Mouse (Mus musculus) thymus, postnatal 10 days (tissue): ENCODE data around the gene Nav3.

ENCODE experiments used
- DNase-seq, 2 experiments: peaks; one replicate each; pipeline ENCODE4 v3.0.0; 2021; ENCODE audit warnings: low spot score in 2 of 2

Nav3 gene

GRCm38 (mm10) chr10:110455838-110456493 is at the start of gene Nav3:
Gene Nav3 (minus strand): TSS chr10:110456204.
- DNase-seq, result peak in 1 of 2 experiments; percentile 3

- no peak for DNase-seq
Measured at GRCm38 (mm10) chr10:110485306-110485705, 29.3 kb upstream of the Nav3 start.

GRCm38 (mm10) chr10:110484822-110485221 is 28.8 kb upstream of the Nav3 start:
- DNase-seq, result no peak

GRCm38 (mm10) chr10:110479189-110479588 is 23.2 kb upstream of the Nav3 start:
- DNase-seq, result no peak

- no peak for DNase-seq
Measured at GRCm38 (mm10) chr10:110477689-110478314, 21.8 kb upstream of the Nav3 start.

- no peak for DNase-seq
Measured at GRCm38 (mm10) chr10:110474107-110474506, 18.1 kb upstream of the Nav3 start.

GRCm38 (mm10) chr10:110469445-110469844 is 13.4 kb upstream of the Nav3 start:
- DNase-seq, result no peak

GRCm38 (mm10) chr10:110455063-110455837 is 754 bp downstream of the Nav3 start:
- no peak for DNase-seq

- no peak for DNase-seq
Measured at GRCm38 (mm10) chr10:110453566-110453965, 2.4 kb downstream of the Nav3 start.

- DNase-seq, result no peak
Measured at GRCm38 (mm10) chr10:110440396-110440795, 15.6 kb downstream of the Nav3 start.

- DNase-seq, result no peak
Measured at GRCm38 (mm10) chr10:110431078-110431477, 24.9 kb downstream of the Nav3 start.

- DNase-seq, result no peak
Measured at GRCm38 (mm10) chr10:110429578-110429977, 26.4 kb downstream of the Nav3 start.

- DNase-seq, result no peak
Measured at GRCm38 (mm10) chr10:110429052-110429451, 27.0 kb downstream of the Nav3 start.

GRCm38 (mm10) chr10:110421533-110421932 is 34.5 kb downstream of the Nav3 start:
- no peak for DNase-seq

- DNase-seq, result no peak
Measured at GRCm38 (mm10) chr10:110417003-110417402, 39.0 kb downstream of the Nav3 start.

- DNase-seq, result no peak
Measured at GRCm38 (mm10) chr10:110415624-110416023, 40.4 kb downstream of the Nav3 start.

GRCm38 (mm10) chr10:110413281-110413897 is 42.6 kb downstream of the Nav3 start:
- DNase-seq, result no peak

- DNase-seq, result no peak
Measured at GRCm38 (mm10) chr10:110402950-110403349, 53.1 kb downstream of the Nav3 start.

GRCm38 (mm10) chr10:110400642-110401041 is 55.4 kb downstream of the Nav3 start:
- no peak for DNase-seq

GRCm38 (mm10) chr10:110398643-110399042 is 57.4 kb downstream of the Nav3 start:
- DNase-seq, result no peak

- DNase-seq, result no peak
Measured at GRCm38 (mm10) chr10:110386476-110387197, 69.4 kb downstream of the Nav3 start.
